Mouse (Mus musculus) macrophage (primary cell): ENCODE measurements around the gene Cdkal1. TPM values are rescaled to one million over a fixed set of nuclear protein-coding genes. Genes with fewer than 3 reads are reported as not detected.

ENCODE experiments used
- H3K27ac ChIP-seq: fragments of 350-480 bp; formaldehyde crosslinking; 2 replicates; pipeline ENCODE4 v1.9.0; 2021
- H3K36me3 ChIP-seq: fragments of 350-480 bp; formaldehyde crosslinking; 2 replicates; pipeline ENCODE4 v1.9.0; 2021; ENCODE audit errors: inconsistent target
- H3K4me3 ChIP-seq: fragments of 350-480 bp; formaldehyde crosslinking; 2 replicates; pipeline ENCODE4 v1.9.0; 2021; ENCODE audit errors: inconsistent target
- H3K79me2 ChIP-seq: fragments of 350-480 bp; formaldehyde crosslinking; 2 replicates; pipeline ENCODE4 v1.9.0; 2021; ENCODE audit errors: inconsistent target
- WGBS: methylation state at CpG from one replicate; pipeline ENCODE4 v1.1.7; 2026; ENCODE audit warnings: inconsistent platforms; ENCODE audit not compliant: missing documents; 5-methylcytosine and 5-hydroxymethylcytosine counted together
- polyA plus RNA-seq: library from polyadenylated mRNA; stranded (reverse); fragments of 250-400 nt; gene quantifications from 3 replicates; pipeline ENCODE4 v1.2.4, GENCODE M21; 2018; ENCODE audit warnings: inconsistent platforms

Cdkal1 gene
- polyA plus RNA-seq, 1 experiment from 2014 or later = 12.2 TPM

- Histone ChIP-seq H3K4me3 (no peak overlapping the region), H3K79me2 (no peaks in the 10 kb centered on the region), H3K36me3 (no peaks in the 10 kb centered on the region), H3K27ac (no peak overlapping the region)
- 98% methylated on average over 9 of the region's 9 CpGs for WGBS
Observed at GRCm38 (mm10) chr13:29555160-29555785, 300.2 kb downstream of the Cdkal1 start.

- no peaks in the 10 kb centered on the region for H3K36me3 ChIP-seq
- no peak overlapping the region for H3K4me3 ChIP-seq
- H3K27ac ChIP-seq = no peak overlapping the region
- no peaks in the 10 kb centered on the region for H3K79me2 ChIP-seq
Observed at GRCm38 (mm10) chr13:29553792-29554191, 301.7 kb downstream of the Cdkal1 start.

GRCm38 (mm10) chr13:29552322-29552870, 303.1 kb downstream of the Cdkal1 start:
- Histone ChIP-seq H3K36me3 (no peaks in the 10 kb centered on the region), H3K4me3 (no peak overlapping the region), H3K79me2 (no peaks in the 10 kb centered on the region), H3K27ac (no peak overlapping the region)
- WGBS = 100% methylated on average over 5 of the region's 5 CpGs

GRCm38 (mm10) chr13:29550886-29551285, 304.6 kb downstream of the Cdkal1 start:
- Histone ChIP-seq H3K79me2 (no peaks in the 10 kb centered on the region), H3K36me3 (no peaks in the 10 kb centered on the region), H3K4me3 (no peak overlapping the region), H3K27ac (no peak overlapping the region)
- WGBS = 100% methylated on average over 1 of the region's 1 CpGs

GRCm38 (mm10) chr13:29550203-29550602, 305.3 kb downstream of the Cdkal1 start:
- Histone ChIP-seq H3K4me3 (no peak overlapping the region), H3K27ac (no peak overlapping the region), H3K36me3 (no peaks in the 10 kb centered on the region), H3K79me2 (no peaks in the 10 kb centered on the region)
- WGBS = 98% methylated on average over 6 of the region's 6 CpGs

GRCm38 (mm10) chr13:29549761-29550160, 305.7 kb downstream of the Cdkal1 start:
- Histone ChIP-seq H3K4me3 (no peak overlapping the region), H3K27ac (no peak overlapping the region), H3K79me2 (no peaks in the 10 kb centered on the region), H3K36me3 (no peaks in the 10 kb centered on the region)
- WGBS = 78% methylated on average over 2 of the region's 2 CpGs

- WGBS = 93% methylated on average over 1 of the region's 1 CpGs
- Histone ChIP-seq H3K27ac (no peak overlapping the region), H3K4me3 (no peak overlapping the region), H3K36me3 (no peaks in the 10 kb centered on the region), H3K79me2 (no peaks in the 10 kb centered on the region)
Observed at GRCm38 (mm10) chr13:29537906-29538305, 317.6 kb downstream of the Cdkal1 start.

- H3K27ac ChIP-seq = no peak overlapping the region
- no peak overlapping the region for H3K4me3 ChIP-seq
- no peaks in the 10 kb centered on the region for H3K36me3 ChIP-seq
- 77% methylated on average over 5 of the region's 5 CpGs for WGBS
- no peaks in the 10 kb centered on the region for H3K79me2 ChIP-seq
Observed at GRCm38 (mm10) chr13:29533586-29533985, 321.9 kb downstream of the Cdkal1 start.

GRCm38 (mm10) chr13:29528344-29528743, 327.1 kb downstream of the Cdkal1 start:
- Histone ChIP-seq H3K36me3 (no peaks in the 10 kb centered on the region), H3K79me2 (no peaks in the 10 kb centered on the region), H3K4me3 (no peak overlapping the region), H3K27ac (no peak overlapping the region)
- 95% methylated on average over 5 of the region's 5 CpGs for WGBS

GRCm38 (mm10) chr13:29521321-29521720, 334.2 kb downstream of the Cdkal1 start:
- no peaks in the 10 kb centered on the region for H3K79me2 ChIP-seq
- no peaks in the 10 kb centered on the region for H3K36me3 ChIP-seq
- 97% methylated on average over 4 of the region's 4 CpGs for WGBS
- H3K4me3 ChIP-seq = no peak overlapping the region
- no peak overlapping the region for H3K27ac ChIP-seq

- WGBS = 89% methylated on average over 1 of the region's 1 CpGs
- no peak overlapping the region for H3K27ac ChIP-seq
- no peaks in the 10 kb centered on the region for H3K79me2 ChIP-seq
- no peaks in the 10 kb centered on the region for H3K36me3 ChIP-seq
- H3K4me3 ChIP-seq = no peak overlapping the region
Observed at GRCm38 (mm10) chr13:29514071-29514470, 341.4 kb downstream of the Cdkal1 start.

- Histone ChIP-seq H3K27ac (no peak overlapping the region), H3K79me2 (no peaks in the 10 kb centered on the region), H3K36me3 (no peaks in the 10 kb centered on the region), H3K4me3 (no peak overlapping the region)
- 87% methylated on average over 4 of the region's 4 CpGs for WGBS
Observed at GRCm38 (mm10) chr13:29504861-29505568, 350.5 kb downstream of the Cdkal1 start.

- no peak overlapping the region for H3K4me3 ChIP-seq
- H3K36me3 ChIP-seq = no peaks in the 10 kb centered on the region
- no peaks in the 10 kb centered on the region for H3K79me2 ChIP-seq
- no peak overlapping the region for H3K27ac ChIP-seq
- WGBS = 80% methylated on average over 3 of the region's 6 CpGs
Observed at GRCm38 (mm10) chr13:29503147-29504044, 352.1 kb downstream of the Cdkal1 start.

- H3K27ac ChIP-seq = no peak overlapping the region
- 85% methylated on average over 5 of the region's 5 CpGs for WGBS
- no peaks in the 10 kb centered on the region for H3K79me2 ChIP-seq
- H3K36me3 ChIP-seq = no peaks in the 10 kb centered on the region
- no peak overlapping the region for H3K4me3 ChIP-seq
Observed at GRCm38 (mm10) chr13:29502481-29503146, 352.9 kb downstream of the Cdkal1 start.
